Mouse (Mus musculus) inflammation-experienced regulatory T-cells (primary cell): ENCODE measurements around the gene Znrd1as. TPM values are rescaled to one million over a fixed set of nuclear protein-coding genes. Genes with fewer than 3 reads are reported as not detected.

Experiments
- polyA plus RNA-seq, 2 experiments: library from polyadenylated mRNA; unstranded; fragments of 100-300 nt; shearing (Covaris generic); gene quantifications; one replicate each; pipeline ENCODE4 v1.2.1; 2017

Gene Znrd1as
- polyA plus RNA-seq = 1 to 10 TPM; 4.4 to 5.6 TPM

GRCm38 (mm10) chr17:36957999-36958743, at the start of gene Znrd1as, which contains the start of gene Znrd1:
Znrd1as (plus strand) TSS chr17:36958592.
Znrd1 (minus strand) TSS chr17:36958559.

GRCm38 (mm10) chr17:36942791-36943471, 15.5 kb upstream of the Znrd1as start, which contains the start of gene Rnf39:
Rnf39 (plus strand) TSS chr17:36942918.

GRCm38 (mm10) chr17:36950981-36951947, 7.1 kb upstream of the Znrd1as start, which contains the start of gene Ppp1r11:
Ppp1r11 (minus strand) TSS chr17:36951741.

GRCm38 (mm10) chr17:36981221-36981813, 22.9 kb downstream of the Znrd1as start, which contains the start of gene 2410137M14Rik:
2410137M14Rik (minus strand) TSS chr17:36981237.

GRCm38 (mm10) chr17:36989437-36989836, 31.0 kb downstream of the Znrd1as start, which contains the start of gene H2-M5:
H2-M5 (minus strand) TSS chr17:36989537.

GRCm38 (mm10) chr17:37000863-37001262, 42.5 kb downstream of the Znrd1as start, which contains the start of gene Zfp57:
Zfp57 (plus strand) TSS chr17:37001163.

Other genes with a start within 250 kb of the Znrd1as start
- under 1 TPM; 0.11 to 0.29 TPM for gene H2-M10.5, start 185.7 kb upstream of the Znrd1as start, polyA plus RNA-seq
- gene H2-M10.6, start 146.4 kb upstream of the Znrd1as start, polyA plus RNA-seq = not detected
- 100 to 1,000 TPM; 137 to 139 TPM for gene Trim26, start 121.5 kb upstream of the Znrd1as start, polyA plus RNA-seq
- under 1 TPM; 0.17 to 0.28 TPM for gene Trim15, start 91.4 kb upstream of the Znrd1as start, polyA plus RNA-seq
- under 1 TPM; 0.18 to 0.42 TPM for gene Trim10, start 89.0 kb upstream of the Znrd1as start, polyA plus RNA-seq
- gene Trim40, start 68.5 kb upstream of the Znrd1as start, polyA plus RNA-seq = not detected
- gene Trim31, start 60.5 kb upstream of the Znrd1as start, polyA plus RNA-seq = under 1 TPM; 0.10 to 0.45 TPM
- under 1 TPM; 0.17 to 0.95 TPM for gene Rnf39, start 15.7 kb upstream of the Znrd1as start, polyA plus RNA-seq
- 100 to 1,000 TPM; 151 to 165 TPM for gene Ppp1r11, start 6.9 kb upstream of the Znrd1as start, polyA plus RNA-seq
- gene Znrd1, start within 50 bp of the Znrd1as start, polyA plus RNA-seq = 10 to 100 TPM; 84.9 to 90.5 TPM
- gene 2410137M14Rik, start 22.6 kb downstream of the Znrd1as start, polyA plus RNA-seq = not detected
- under 1 TPM in 1 of 2 experiments, not detected in 1; 0.70 TPM for gene H2-M5, start 30.9 kb downstream of the Znrd1as start, polyA plus RNA-seq
- gene Zfp57, start 42.6 kb downstream of the Znrd1as start, polyA plus RNA-seq = under 1 TPM; 0.11 to 0.60 TPM
- gene Mog, start 64.8 kb downstream of the Znrd1as start, polyA plus RNA-seq = not detected
- 10 to 100 TPM in 1 of 2 experiments, 1 to 10 TPM in 1; 8.3 to 13.7 TPM for gene Gabbr1, start 87.4 kb downstream of the Znrd1as start, polyA plus RNA-seq
- under 1 TPM; 0.16 to 0.42 TPM for gene Olfr90, start 129.9 kb downstream of the Znrd1as start, polyA plus RNA-seq
- under 1 TPM; 0.10 to 0.13 TPM for gene Olfr91, start 139.7 kb downstream of the Znrd1as start, polyA plus RNA-seq
- under 1 TPM in 1 of 2 experiments, not detected in 1; 0.13 TPM for gene Olfr92, start 161.5 kb downstream of the Znrd1as start, polyA plus RNA-seq
- gene Olfr93, start 202.9 kb downstream of the Znrd1as start, polyA plus RNA-seq = not detected
- gene Ubd, start 235.3 kb downstream of the Znrd1as start, polyA plus RNA-seq = 1 to 10 TPM in 1 of 2 experiments, under 1 TPM in 1; 0.17 to 2.7 TPM
- gene Olfr94, start 242.4 kb downstream of the Znrd1as start, polyA plus RNA-seq = not detected